Mouse (Mus musculus) kidney, embryonic 14.5 days (tissue): ENCODE data around the gene Tmem231. TPM values are rescaled to one million over a fixed set of nuclear protein-coding genes. Genes with fewer than 3 reads are reported as not detected.

Source experiments
- ATAC-seq: fragments of 200-750 bp; cut with Nextera tagmentation; 2 replicates; pipeline ENCODE4 v1.8.0; 2017; ENCODE audit warnings: moderate number of reproducible peaks, mild to moderate bottlenecking, moderate TSS enrichment, moderate library complexity; ENCODE audit not compliant: low FRiP score, low TSS enrichment
- H3K27ac ChIP-seq: fragments of 300-500 bp; sonication (generic); 2 replicates; pipeline ENCODE4 v1.5.1; 2014; ENCODE audit warnings: low read depth, mild to moderate bottlenecking, low read length, moderate library complexity, mixed read lengths
- H3K27me3 ChIP-seq: fragments of 300-500 bp; sonication (generic); 2 replicates; pipeline ENCODE4 v1.6.1; 2014; ENCODE audit warnings: mild to moderate bottlenecking, low read length; ENCODE audit not compliant: control insufficient read depth, insufficient read depth
- H3K36me3 ChIP-seq: fragments of 300-500 bp; sonication (generic); 2 replicates; pipeline ENCODE4 v1.6.1; 2014; ENCODE audit warnings: low read length, mixed read lengths; ENCODE audit not compliant: control insufficient read depth, insufficient read depth
- H3K4me1 ChIP-seq: fragments of 300-500 bp; sonication (generic); 2 replicates; pipeline ENCODE4 v1.6.1; 2014; ENCODE audit warnings: low read length, mixed read lengths; ENCODE audit not compliant: control insufficient read depth, insufficient read depth
- H3K4me2 ChIP-seq: fragments of 300-500 bp; sonication (generic); replicated peaks from 2 replicates; pipeline ENCODE4 v1.6.1; 2014; ENCODE audit warnings: low read depth, mild to moderate bottlenecking, low read length
- H3K4me3 ChIP-seq: fragments of 300-500 bp; sonication (generic); 2 replicates; pipeline ENCODE4 v1.5.1; 2014; ENCODE audit warnings: mild to moderate bottlenecking, low read length
- H3K9ac ChIP-seq: fragments of 300-500 bp; sonication (generic); 2 replicates; pipeline ENCODE4 v1.6.1; 2014; ENCODE audit warnings: low read depth, mild to moderate bottlenecking, low read length, moderate library complexity
- H3K9me3 ChIP-seq: fragments of 300-500 bp; sonication (generic); 2 replicates; pipeline ENCODE4 v1.6.1; 2016; ENCODE audit warnings: low read length; ENCODE audit not compliant: control insufficient read depth
- WGBS: fragments of 180-500 bp; shearing (Covaris S2); extraction: QIAGEN DNeasy Blood & Tissue Kit; methylation state at CpG from one replicate; pipeline ENCODE4 v1.1.7; 2014; 5-methylcytosine and 5-hydroxymethylcytosine counted together
- polyA plus RNA-seq: library from polyadenylated mRNA; unstranded; fragments of >200 nt; fragmentation: Nextera tagmentation; extraction: Ambion mirVana; gene quantifications from 2 replicates; pipeline ENCODE4 v1.2.1, GENCODE M21; 2014

Gene Tmem231
- polyA plus RNA-seq, 1 experiment from 2014 or later: 18.7 TPM

DNA sequence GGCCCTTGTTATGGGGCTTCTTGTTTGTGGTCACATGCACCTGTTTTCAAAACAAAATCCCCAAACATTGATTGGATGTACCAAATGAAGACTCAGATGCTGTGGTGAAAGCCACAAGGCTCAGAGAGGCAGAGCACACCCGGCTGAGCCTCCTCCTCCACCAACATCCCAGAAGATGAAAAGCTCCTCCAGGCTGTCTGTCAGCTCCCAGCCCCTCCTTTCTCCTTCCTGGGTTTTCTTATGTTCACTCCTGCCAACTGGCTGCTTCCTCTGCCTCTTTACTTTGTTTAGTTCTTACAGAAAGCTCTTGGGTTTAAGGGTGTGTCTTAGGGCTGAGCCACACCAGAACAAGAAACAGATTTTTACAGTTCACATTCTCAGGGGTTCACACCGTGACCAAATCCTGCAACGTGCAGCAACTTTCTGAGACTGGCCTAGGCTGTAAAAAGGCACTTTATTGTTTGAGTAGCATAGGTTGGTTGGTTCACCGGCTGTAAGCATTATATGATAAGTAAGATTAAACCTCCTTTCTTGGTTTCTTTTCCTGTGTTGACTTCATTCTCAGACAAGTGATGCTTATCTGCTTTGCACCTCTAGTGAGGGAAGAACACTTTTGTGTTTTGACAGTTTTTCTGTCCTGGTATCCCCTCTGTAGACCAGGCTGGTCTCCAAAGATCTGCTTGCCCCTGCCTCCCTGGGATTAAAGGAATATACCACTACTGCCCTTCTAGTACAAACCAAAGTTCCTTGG lies 21.3 kb upstream of the Tmem231 start:
- Histone ChIP-seq H3K4me1 (no peaks in the 10 kb centered on the region), H3K4me2 (no peak overlapping the region), H3K9me3 (no peaks in the 10 kb centered on the region), H3K27ac (no peak overlapping the region), H3K4me3 (no peak overlapping the region), H3K36me3 (peaks cover 38% of the 10 kb centered on the region), H3K9ac (no peak overlapping the region), H3K27me3 (no peaks in the 10 kb centered on the region)
- WGBS: 89% methylated on average over 4 of the region's 4 CpGs
- ATAC-seq: no peak

DNA sequence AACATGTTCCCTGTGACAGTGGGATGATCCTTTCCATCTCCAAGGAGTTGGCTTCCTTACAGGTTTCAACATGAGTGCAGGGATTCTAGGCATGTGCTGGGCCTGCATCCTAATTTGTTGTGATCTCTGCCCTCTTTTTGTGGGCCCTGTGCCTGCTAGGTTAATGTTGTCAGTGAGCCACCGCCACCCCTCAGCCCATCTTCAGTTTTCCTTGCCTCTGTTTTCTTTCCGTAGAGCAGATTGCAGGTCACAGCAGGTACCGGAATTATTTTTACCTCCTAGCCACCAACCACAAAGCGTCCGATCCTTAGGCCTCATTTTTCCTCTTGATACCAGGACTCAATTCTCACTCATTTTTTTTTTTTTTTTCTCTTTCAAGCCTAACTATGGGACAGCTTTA lies 18.3 kb upstream of the Tmem231 start:
- no peaks in the 10 kb centered on the region for H3K9me3 ChIP-seq
- 94% methylated on average over 5 of the region's 5 CpGs for WGBS

DNA sequence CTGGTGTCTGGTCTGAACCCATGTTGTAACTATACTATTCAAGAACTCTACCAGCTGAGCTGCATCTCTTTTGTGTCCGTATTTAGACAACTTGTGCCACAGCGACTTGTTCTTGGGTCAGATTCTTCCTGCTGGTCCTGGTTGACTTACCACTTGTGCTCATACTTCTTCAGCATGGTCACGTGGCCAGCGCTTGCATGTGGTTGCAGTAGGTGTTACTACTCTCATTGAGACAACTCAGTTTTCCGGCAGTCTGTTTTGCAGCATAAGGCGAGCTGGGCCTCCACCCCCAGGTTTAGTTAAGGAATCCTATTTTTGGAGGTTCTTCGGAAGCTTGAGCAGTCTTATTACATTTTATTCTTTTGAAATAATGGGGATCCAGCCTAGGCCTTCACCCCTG lies 17.6 kb upstream of the Tmem231 start:
- Histone ChIP-seq H3K4me2 (no peak overlapping the region), H3K36me3 (peaks cover 44% of the 10 kb centered on the region), H3K9me3 (no peaks in the 10 kb centered on the region), H3K27ac (no peak overlapping the region), H3K27me3 (no peaks in the 10 kb centered on the region), H3K4me1 (no peaks in the 10 kb centered on the region), H3K9ac (no peak overlapping the region), H3K4me3 (no peak overlapping the region)
- no peak for ATAC-seq
- WGBS: 95% methylated on average over 7 of the region's 7 CpGs

More for the DNA sequence above, 18.3 kb upstream of the Tmem231 start:
- no peak for ATAC-seq
- no peaks in the 10 kb centered on the region for H3K4me1 ChIP-seq
- no peak overlapping the region for H3K4me3 ChIP-seq
- no peak overlapping the region for H3K4me2 ChIP-seq
- no peaks in the 10 kb centered on the region for H3K27me3 ChIP-seq
- peaks cover 43% of the 10 kb centered on the region for H3K36me3 ChIP-seq
- H3K9ac ChIP-seq: no peak overlapping the region
- no peak overlapping the region for H3K27ac ChIP-seq

DNA sequence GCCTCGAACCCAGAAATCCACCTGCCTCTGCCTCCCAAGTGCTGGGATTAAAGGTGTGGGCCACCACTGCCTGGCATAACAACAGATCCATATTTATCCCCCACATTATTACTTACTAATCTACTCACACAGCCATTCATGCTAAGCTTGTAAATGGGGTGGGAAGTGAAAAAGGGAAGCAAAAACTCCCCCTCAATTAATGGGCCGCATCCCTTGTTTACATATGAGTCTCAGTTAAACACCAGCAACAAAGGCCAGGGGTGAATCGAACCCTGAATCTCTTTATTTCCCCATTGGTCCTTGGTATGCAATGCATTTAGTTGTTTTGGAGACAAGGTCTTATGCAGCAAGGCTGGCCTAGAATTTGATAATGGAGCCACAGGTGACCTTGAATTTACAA lies 17.2 kb upstream of the Tmem231 start:
- Histone ChIP-seq H3K27ac (no peak overlapping the region), H3K4me1 (no peaks in the 10 kb centered on the region), H3K4me3 (no peak overlapping the region), H3K36me3 (peaks cover 47% of the 10 kb centered on the region), H3K27me3 (no peaks in the 10 kb centered on the region), H3K9ac (no peak overlapping the region), H3K4me2 (no peak overlapping the region), H3K9me3 (no peaks in the 10 kb centered on the region)
- no peak for ATAC-seq
- WGBS: 88% methylated on average over 3 of the region's 3 CpGs

DNA sequence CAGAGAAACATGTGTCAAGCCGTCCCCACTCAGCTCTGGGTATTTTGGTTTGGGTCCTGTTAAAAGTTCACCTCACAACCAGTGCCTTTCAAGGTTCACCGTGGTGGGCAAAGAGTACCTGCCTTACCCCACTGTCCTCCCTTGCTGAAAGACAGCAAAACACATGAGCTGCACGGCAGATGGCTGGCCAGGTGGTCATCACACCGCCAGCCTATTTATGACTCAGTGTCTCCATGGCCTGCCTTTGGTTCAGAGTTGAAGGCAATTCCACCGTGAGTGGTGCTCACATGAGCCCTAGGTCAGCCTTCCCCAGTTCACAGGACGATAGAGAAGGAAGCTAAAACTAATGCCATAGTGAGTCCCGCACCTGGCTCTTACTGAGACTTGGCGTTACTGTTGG lies 14.3 kb upstream of the Tmem231 start:
- Histone ChIP-seq H3K36me3 (peaks cover 54% of the 10 kb centered on the region), H3K4me1 (no peaks in the 10 kb centered on the region), H3K27ac (no peak overlapping the region), H3K4me3 (no peak overlapping the region), H3K9me3 (no peaks in the 10 kb centered on the region), H3K9ac (no peak overlapping the region), H3K4me2 (no peak overlapping the region), H3K27me3 (no peaks in the 10 kb centered on the region)
- WGBS: 88% methylated on average over 8 of the region's 8 CpGs
- no peak for ATAC-seq

DNA sequence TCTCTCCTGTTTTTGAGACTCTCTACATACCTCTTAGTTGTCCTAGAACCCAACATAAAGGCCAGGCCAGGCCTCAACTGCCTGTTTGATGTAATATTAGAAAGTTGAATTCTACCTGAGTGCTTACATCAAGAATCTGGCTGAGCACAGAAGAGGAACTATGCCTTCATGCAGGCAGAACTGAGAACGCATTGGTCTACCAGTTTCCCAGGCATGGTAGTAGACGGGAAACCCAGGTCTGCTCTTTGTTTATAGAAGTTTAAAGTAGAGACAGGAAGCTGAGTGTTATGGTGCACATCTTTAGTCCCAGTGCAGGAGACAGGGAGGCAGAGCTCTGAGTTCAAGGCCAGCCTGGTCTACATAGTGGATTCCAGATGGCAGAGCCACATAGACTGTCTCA lies 13.5 kb upstream of the Tmem231 start:
- H3K27ac ChIP-seq: no peak overlapping the region
- no peak overlapping the region for H3K4me3 ChIP-seq
- H3K4me2 ChIP-seq: no peak overlapping the region
- no peaks in the 10 kb centered on the region for H3K27me3 ChIP-seq
- no peak overlapping the region for H3K9ac ChIP-seq
- no peaks in the 10 kb centered on the region for H3K4me1 ChIP-seq
- ATAC-seq: no peak
- H3K9me3 ChIP-seq: no peaks in the 10 kb centered on the region
- H3K36me3 ChIP-seq: peaks cover 57% of the 10 kb centered on the region
- WGBS: 87% methylated on average over 2 of the region's 2 CpGs

DNA sequence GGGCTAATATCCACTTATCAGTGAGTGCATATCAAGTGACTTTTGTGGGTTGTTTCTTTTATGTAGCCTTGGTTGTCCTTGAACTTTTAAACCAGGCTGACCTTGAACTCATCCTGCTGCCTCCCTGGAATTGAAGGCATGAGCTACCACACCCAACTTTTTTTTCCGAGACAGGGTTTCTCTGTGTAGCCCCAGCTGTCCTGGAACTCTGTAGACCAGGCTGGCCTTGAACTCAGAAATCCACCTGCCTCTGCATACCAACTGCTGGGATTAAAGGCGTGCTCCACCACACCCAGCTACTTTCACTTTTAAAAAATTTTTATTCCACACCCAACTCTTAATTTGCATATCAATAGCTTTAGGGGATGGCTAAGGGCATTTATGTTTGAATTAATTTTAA lies 9.9 kb upstream of the Tmem231 start:
- 100% methylated on average over 2 of the region's 2 CpGs for WGBS
- H3K4me3 ChIP-seq: no peak overlapping the region
- no peak overlapping the region for H3K27ac ChIP-seq
- no peak overlapping the region for H3K4me2 ChIP-seq
- H3K9ac ChIP-seq: no peak overlapping the region
- H3K36me3 ChIP-seq: peaks cover 47% of the 10 kb centered on the region
- H3K9me3 ChIP-seq: no peaks in the 10 kb centered on the region
- H3K4me1 ChIP-seq: peaks cover 11% of the 10 kb centered on the region
- H3K27me3 ChIP-seq: no peaks in the 10 kb centered on the region
- ATAC-seq: no peak

DNA sequence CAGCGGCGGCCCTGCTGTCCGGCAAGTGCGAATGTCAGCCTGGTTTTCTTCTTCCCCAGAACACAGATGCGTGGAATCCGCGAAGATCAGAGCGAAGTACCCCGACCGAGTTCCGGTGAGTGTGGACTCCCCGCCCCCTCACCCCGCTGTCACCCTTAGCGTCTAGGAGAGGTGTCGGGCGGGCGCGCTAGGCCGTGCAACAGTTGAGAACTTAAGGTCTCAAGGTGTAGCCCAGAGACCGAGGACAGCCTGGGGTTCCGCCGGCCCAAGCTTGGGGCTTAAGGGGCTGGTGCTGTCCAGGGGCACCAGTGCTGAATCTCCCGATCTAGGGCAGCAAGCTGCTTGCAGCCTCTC lies 7.4 kb upstream of the Tmem231 start:
- H3K9ac ChIP-seq: peak overlapping the region; percentile 82
- H3K4me2 ChIP-seq: peak overlapping the region; percentile 91
- no peaks in the 10 kb centered on the region for H3K9me3 ChIP-seq
- H3K27ac ChIP-seq: peak overlapping the region; percentile 69; the same call in 1 of the 2 replicates
- peak; percentile 44; the same call in 1 of the 2 replicates for ATAC-seq
- peak overlapping the region; percentile 95 for H3K4me3 ChIP-seq
- peaks cover 32% of the 10 kb centered on the region for H3K36me3 ChIP-seq
- H3K4me1 ChIP-seq: peaks cover 11% of the 10 kb centered on the region
- WGBS: under 1% methylated on average over 21 of the region's 23 CpGs
- no peaks in the 10 kb centered on the region for H3K27me3 ChIP-seq

DNA sequence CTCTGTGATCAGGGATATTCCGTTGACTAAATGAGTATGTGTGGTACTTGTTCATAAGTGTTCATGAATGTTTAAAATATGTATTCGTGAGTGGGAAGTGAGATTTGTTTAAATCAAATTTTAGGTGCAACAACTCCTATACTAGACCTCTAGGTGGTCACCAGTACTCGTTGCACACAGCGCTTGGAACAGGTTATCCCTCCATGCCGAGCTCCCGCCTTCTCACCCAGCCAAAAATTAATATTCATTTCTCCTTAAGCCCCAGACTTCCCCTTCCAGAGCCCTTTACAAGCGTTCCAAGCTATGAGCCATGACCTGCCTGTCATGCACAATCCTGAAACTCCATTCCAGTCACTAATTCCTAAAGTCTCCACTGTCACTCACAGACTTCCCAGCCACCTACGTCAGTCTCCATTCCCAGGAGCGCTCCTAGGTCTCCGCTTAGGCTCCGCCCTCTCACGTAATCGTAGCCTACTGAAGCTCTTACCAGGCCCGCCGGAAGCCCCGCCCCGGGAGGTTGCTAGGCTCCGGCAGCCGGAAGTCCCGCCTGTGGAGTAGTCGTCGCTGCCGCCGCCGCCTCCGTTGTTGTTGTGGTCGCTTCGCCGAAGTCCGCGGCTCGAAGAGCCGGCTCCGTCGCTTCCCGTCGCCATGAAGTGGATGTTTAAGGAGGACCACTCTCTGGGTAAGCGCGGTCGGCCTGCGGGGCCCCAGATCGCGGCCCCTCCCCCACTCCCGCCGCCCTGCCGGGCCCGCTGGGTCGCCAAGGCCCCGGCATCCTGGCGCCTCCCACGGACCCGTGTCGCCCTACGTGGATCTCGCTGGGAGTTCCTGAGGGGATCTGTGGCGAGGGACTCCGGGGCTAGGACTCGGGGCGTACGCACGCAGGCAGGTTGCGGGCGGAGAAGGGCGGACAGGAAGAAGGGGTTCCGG lies 6.8 kb upstream of the Tmem231 start, which contains the start of gene Gabarapl2:
TSS of gene Gabarapl2 (plus strand) at position 533 of the 930 bp plus-strand sequence.
- Histone ChIP-seq H3K9me3 (no peaks in the 10 kb centered on the region), H3K27ac (peak within 1 kb of the TSS; percentile 69), H3K4me3 (peak within 1 kb of the TSS; percentile 95), H3K9ac (peak within 1 kb of the TSS; percentile 82), H3K36me3 (peaks cover 26% of the 10 kb centered on the region), H3K4me1 (peaks cover 11% of the 10 kb centered on the region), H3K27me3 (no peaks in the 10 kb centered on the region), H3K4me2 (peak within 1 kb of the TSS; percentile 91)
- peak; percentile 98 for ATAC-seq
- under 1% methylated on average over 65 of the region's 65 CpGs for WGBS
